Mouse (Mus musculus) left cerebral cortex, postnatal 36 days (tissue): Measurements from ENCODE around the gene Plk2. TPM values are rescaled to one million over a fixed set of nuclear protein-coding genes. Genes with fewer than 3 reads are reported as not detected.
A peak's percentile ranks its signal among the peaks of the same experiment; 100 is the strongest.
"Not testable (repeated sequence)": the region's sequence is repeated elsewhere in the genome, so short reads cannot be mapped to it uniquely, and the experiment has no call there.

Source experiments
- DNase-seq, 2 experiments: peaks; one replicate each; pipeline ENCODE4 v3.0.0; 2021 to 2022; ENCODE audit warnings: low spot score in 2 of 2, mixed read lengths in 1 of 2
- intact Hi-C: fragments of 180-260 bp; cut with DNase I; formaldehyde crosslinking; loops from one replicate; pipeline ENCODE4 v1.15.1; 2025
- total RNA-seq, 2 experiments: library from RNA; stranded (reverse); gene quantifications; 2 replicates each; pipeline ENCODE4 v1.2.3; 2021

Gene Plk2
- total RNA-seq, 2 experiments from 2014 or later: 253 to 258 TPM

DNA sequence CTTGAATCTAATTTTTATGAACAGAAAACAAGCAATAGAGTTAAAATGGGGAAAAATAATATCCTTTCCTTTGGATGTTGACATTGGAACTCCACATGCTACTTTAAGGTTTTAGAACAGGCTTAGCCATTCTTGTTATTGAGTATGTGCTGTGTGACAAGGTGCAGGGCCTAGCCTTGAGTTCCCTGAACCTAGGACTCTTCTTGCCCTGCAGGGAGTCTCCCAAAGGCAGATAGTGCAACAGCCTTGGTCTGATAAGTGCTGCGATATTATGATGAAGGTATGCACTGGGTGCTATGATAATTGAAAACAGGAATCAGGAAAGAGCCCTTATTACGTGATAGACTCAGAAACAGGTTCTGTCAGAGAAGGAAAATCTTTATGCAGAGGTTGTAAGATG, 7.0 kb downstream of the Plk2 start:
- intact Hi-C loops: loop anchor here (10.0 kb wide), 1 partner anchor 113 kb away; no protein-coding TSS in a partner anchor
- DNase-seq: no peak

DNA sequence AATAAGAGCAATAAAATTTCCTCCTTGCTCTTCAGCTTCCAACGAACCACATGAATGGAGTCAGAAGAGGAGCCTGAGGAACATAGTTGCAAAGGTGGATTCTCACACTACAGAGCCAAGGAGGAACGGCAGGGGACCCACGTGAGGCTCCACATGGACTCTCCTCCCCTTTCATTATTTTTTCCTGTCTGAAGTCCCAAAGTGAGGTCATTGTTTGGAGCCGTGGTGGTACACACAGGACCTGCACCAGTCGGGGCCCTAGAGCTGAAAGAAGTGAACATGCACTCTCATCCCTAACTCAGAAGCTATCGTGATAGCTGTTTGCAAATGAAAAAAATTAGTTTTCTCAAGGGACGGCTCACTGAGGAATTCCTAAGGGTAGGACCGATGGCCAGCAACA, 9.2 kb downstream of the Plk2 start:
- no peak for DNase-seq
- intact Hi-C loops: loop anchor here (10.0 kb wide), 1 partner anchor 111 kb away; no protein-coding TSS in a partner anchor

DNA sequence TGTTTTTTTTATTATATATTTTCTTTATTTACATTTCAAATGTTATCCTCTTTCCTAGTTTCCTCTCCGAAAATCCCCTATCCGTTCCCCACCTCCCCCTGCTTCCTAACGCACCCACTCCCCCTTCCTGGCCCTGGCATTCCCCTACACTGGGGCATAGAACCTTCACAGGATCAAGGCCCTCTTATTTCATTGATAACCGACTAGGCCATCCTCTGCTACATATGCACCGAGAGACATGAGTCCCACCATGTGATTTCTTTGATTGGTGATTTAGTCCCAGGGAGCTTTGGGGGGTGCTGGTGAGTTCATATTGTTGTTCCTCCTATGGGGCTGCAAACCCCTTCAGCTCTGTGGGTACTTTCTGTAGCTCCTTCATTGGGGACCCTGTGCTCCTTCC, 9.8 kb downstream of the Plk2 start:
- intact Hi-C loops: loop anchor here (10.0 kb wide), 1 partner anchor 110 kb away; no protein-coding TSS in a partner anchor
- DNase-seq: not testable (repeated sequence)

DNA sequence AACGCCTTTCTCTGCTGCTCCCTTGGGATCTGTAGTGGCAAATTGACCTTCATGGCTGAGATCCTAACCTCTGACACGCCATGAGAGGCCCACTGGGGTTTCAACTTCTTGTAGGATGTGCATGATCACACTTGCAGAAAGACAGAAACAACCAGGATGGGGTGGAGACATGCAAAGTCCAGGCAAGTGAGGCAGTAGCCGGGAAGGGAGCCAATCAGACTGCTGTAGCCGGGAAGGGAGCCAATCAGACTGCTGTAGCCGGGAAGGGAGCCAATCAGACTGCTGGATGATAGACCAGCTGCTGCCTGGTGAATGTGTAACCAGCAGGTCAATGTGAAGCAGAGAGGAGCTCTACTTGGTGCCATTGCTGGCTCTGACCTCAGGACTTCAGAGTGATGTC, 11.3 kb downstream of the Plk2 start:
- no peak for DNase-seq
- intact Hi-C loops: loop anchor here (10.0 kb wide), 1 partner anchor 109 kb away; no protein-coding TSS in a partner anchor

DNA sequence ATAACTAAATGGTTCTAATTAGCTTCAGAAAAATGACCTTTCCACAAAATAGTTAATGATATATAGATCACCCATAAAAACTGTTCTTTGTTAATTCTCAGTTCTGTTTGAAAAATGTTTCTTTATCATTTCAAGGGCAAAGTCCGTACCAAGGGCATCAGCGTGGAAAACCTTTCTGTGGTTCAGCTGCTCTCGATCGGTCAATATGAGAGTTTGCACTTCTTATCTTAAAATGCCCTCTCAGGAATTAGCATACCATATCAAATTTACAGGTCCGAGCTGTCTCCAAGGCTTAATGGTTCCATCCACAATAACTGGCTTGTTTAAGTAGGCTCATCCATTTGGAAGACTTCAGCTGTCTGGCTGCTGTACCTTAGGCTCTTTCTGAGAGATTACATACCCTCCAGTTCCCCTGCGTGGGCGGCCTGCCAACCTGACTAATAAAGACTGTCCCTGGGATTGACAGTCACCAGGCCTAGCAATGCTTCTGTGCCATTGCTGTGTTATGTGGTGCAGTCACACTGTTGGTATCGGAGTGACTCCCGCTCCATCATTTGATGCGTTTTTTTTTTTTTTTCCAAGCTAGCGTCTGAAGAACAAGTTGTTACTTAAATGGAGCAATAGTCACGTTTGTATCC, 17.8 kb downstream of the Plk2 start:
- no peak for DNase-seq
- intact Hi-C loops: no loop called here

DNA sequence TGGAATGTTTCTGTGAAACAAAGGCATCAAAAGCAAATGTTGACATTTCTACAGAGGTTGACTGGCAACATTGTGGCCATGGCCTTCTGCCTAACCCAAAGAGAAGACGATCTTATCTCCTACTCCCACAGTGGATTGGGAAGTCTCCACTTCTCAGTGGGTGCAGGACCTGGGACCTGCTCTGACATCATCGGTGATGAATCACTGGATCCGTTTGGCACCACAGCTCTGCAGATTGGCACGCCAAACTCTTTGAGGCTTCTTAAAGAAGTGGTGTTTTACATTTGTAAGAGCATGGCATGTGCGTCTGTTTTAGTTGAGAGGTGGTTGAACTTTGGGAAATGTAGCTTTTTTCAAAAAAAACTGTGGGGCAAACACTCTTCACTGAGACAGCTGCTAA, 23.8 kb downstream of the Plk2 start:
- intact Hi-C loops: no loop called here
- no peak for DNase-seq

DNA sequence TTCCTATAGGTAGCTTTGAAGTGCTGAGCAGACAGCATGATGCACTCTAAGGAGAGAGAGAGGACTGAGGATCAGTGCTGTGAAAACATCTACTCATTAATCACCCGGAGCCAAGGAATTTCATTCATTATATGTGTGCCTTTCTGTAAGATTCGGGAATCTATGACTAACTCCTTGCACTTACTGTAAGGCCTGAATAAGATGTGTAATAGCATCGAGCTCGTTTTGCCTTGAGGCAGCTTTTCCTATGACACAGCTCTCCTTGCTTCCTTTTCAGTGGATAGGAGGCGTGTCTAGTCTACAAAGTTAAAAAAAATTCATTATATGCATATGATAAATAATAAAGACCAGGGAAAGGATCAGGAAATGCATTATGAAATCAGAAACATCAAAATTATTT, 24.8 kb downstream of the Plk2 start:
- intact Hi-C loops: no loop called here
- no peak for DNase-seq

DNA sequence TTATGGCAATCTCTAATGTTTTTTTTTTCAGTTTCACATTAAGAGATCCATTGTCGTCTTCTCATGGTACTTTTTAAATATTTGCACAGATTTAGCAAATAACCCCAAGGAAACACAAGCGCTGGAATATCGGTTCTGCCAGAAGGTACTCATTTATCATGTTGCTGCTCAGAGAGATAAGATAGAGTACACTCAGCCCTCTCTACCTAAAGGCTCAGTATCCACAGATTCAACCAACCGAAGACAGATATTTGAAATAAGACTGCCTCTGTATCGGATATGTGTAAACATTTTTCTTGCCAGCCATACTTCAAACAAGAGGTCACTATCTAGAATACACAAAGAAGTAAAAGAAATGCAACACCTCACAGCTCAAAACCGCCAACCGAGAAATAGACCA, 27.6 kb downstream of the Plk2 start:
- intact Hi-C loops: no loop called here

DNA sequence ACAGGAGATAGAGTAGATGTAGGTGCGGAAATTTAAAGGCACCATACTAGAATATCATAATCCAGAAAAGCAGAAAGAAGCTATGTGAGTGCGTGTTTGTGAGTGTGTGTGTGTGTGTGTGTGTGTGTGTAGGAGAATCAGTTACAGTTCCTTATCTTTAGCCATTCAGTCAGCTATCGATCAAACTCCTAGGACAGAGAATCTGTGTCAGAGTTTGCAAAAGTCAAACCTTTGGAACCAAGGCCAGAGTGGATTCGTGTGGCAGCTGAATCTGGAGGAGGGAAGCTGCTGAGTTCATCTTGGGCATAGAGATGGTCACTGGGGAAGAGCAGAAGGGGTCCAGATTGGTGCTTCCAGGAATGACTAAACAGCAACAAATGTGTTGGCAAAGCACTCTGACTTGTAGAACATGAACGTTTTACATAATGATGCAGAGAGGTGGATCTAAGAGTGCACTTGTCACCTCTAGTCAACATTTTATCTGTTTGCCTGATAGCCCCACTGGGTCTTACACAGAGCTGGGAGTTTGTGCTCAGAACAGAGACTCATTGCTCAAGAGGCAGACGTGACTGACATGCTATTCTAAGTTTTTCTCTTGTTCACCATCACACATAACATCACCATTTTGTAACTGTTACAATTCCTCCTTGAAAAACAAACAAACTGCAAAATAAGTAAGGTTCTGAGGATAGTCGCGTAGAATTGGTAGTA, 30.8 kb downstream of the Plk2 start:
- intact Hi-C loops: no loop called here
- DNase-seq: no peak

More for the DNA sequence above, 27.6 kb downstream of the Plk2 start:
- DNase-seq: no peak

DNA sequence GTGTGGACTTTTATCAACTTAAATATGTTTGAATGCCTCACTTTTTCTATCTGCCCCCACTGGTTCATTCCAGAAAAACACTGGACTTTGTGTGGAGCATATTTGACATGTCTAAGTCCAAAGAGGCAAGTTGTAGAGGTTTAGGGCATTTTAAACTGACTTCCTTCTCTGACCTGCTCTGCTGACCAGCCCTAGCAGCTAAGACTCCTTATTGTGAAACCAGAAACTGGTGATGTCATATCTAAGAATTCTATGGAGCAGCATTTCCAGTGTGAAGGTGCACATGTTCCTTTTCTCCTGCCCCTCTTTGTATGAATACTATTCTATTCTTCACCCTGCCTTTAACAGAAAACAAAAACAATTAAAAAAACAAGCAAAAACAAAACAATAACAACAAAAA, 36.5 kb downstream of the Plk2 start:
- intact Hi-C loops: no loop called here
- no peak for DNase-seq

DNA sequence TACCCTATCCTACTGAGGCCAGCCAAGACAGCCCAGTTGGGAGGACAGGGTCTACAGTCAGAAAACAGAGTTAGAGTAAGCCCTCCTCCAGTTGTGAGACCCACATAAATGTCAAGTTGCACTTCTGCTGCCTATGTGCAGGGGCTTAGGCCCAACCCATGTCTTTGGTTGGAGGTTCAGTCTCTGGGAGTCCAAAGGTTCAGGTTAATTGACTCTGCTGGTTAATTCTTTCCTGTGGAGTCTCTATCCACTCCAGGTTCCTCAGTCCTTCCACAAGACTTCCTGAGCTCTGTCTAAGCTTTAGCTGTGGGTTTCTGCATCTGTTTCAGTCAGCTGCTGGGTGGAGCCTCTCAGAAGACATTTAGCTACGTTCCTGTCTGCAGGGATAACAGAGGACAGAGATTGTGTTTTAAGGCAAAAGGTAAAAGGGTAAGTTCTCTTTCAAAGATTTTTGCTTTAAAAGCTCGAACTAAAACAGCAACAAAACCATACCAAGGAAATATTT, 37.3 kb downstream of the Plk2 start:
- intact Hi-C loops: no loop called here
- no peak for DNase-seq

DNA sequence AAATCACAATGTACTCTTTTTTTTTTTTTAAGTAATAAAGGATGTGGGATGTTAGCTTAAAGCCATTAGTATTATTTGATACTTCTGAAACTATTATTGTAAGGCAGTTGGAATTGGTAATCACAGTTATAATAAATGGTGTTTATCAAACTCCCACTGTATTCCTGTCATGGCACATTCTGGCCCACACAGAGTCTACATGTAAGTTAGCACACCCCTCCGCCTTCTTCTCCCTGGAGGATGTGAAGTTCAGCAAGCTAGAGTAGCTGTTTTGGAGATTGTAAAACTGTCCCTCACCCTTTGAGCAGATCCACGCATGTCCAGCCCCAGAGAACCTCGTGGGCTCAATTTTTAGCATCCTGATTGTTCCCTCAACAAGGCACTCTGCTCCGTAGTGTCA, 37.8 kb downstream of the Plk2 start:
- no peak for DNase-seq
- intact Hi-C loops: no loop called here

DNA sequence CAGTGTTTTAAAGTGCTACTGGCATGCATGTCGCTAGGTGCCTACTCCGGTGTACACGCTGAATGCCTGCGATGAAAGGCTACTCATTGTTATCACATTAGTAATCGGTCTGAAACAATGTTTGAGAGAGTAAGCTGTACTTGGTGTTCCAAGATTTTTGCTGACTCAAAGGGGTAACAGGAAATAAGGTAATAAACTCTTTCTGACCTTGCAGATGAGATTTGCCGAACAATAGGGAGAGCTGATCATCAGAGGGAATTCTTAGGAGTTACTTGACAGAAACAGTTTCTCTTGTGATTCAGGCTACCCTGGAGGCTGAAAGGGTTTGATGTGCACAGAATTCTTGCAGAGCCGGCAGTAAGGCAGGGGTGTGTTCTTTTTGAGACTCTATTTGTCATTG, 41.8 kb downstream of the Plk2 start:
- intact Hi-C loops: no loop called here
- DNase-seq: no peak

DNA sequence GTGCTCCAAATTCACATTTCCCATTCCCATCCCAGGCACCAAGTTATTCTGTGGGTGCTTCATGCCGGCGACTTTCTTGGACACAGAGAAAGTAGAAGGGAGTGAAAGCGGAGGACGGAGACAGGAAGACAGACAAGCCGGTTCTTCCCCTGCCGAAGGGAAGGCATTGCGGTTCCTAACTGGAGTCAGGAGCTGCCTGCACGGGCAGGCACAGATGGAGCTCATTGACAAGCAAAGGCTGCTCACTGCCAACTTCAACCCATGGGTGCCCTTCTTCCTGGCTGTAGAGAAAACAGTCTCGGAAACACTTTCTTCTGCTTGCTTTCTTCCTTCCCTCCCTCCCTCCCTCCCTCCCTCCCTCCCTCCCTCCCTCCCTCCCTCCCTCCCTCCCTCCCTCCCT, 43.8 kb downstream of the Plk2 start:
- intact Hi-C loops: no loop called here
- DNase-seq: peak in 1 of 2 experiments; percentile 39

DNA sequence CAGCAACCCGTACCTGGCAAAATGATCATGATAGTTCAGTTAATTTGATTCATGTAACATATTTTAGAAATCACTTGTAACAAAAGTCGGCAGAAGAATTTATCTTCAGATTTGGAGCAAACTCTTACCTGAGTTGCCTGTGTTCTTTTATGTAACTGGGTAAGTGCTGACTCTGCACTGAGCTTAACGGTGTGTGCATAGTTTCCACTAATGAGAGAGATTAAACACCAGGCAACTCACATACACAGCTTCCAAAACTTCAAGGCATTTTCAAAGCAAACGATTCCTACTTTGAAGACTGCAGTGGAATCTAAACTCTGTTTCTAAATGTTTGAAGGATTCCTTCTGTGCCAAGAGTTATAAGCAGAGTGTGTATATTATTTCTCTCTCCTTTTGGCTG, 49.5 kb downstream of the Plk2 start:
- DNase-seq: no peak
- intact Hi-C loops: no loop called here

DNA sequence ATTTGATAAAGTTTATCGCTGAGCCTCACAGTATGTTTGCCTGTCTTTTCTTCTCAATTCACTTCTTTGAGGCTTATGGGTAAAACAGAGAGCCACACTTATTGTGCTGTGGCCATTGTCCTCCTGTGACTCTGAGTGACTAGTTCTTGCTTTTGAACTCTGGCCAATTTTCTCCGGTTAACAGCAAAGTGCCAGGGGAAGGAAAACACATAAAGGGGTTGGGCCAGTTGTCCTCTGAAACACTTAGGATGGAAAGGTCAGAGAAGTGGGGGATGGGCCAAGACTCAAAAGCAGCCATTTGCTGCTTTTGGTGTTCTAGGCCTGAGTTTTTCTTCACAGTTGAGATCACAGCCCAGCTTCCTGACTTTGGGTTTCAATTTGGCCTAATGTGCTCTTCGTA, 50.0 kb downstream of the Plk2 start:
- intact Hi-C loops: no loop called here
- DNase-seq: no peak

DNA sequence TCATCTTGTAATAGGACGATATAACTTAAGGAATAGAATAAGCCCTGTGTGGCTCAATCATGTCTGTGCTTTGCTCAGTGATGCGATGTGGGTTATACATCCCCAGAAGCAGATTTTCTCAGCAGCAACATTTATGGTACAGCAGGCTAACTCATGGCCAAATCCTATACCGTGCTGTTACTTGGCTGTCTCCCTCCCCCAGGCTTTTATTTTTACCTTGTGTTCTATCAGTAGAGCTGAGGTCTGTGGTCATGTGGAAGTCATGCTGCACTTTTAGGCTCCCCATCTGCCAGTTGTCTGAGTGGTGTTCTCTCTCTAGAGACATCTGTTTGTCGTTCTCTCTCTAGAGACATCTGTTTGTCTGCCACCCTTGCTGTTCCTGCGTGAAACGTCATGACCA, 51.6 kb downstream of the Plk2 start:
- DNase-seq: peak in 1 of 2 experiments; percentile 35
- intact Hi-C loops: no loop called here

DNA sequence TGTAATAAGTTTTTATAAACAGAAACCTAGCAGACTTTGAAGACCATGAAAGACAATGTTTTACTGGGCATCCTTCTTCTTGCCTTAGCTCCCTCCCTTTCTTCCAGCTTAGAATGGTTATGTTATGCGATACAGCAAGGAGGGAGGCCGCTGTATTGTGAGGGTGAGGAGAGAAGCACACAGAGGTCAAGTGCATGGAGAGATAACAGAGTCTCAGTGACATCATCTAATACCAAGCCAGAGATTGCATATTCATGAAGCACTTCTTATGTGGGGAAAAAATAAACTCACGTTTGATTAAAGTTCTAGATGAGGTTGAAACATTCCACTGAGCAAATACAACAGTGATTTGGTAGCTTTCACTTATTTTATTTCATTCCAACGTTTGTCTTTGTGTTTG, 55.2 kb downstream of the Plk2 start:
- DNase-seq: no peak

More for the DNA sequence above, 55.2 kb downstream of the Plk2 start:
- intact Hi-C loops: no loop called here
